Mouse (Mus musculus) thymus, postnatal 0 days (tissue): ENCODE results near the gene Lig4. TPM values are rescaled to one million over a fixed set of nuclear protein-coding genes. Genes with fewer than 3 reads are reported as not detected.

Source experiments
- DNase-seq: peaks from one replicate; pipeline ENCODE4 v3.0.0-alpha.2; 2015; ENCODE audit warnings: low spot score
- polyA plus RNA-seq: library from polyadenylated mRNA; unstranded; fragments of >200 nt; fragmentation: Nextera tagmentation; extraction: Ambion mirVana; gene quantifications from 2 replicates; pipeline ENCODE4 v1.2.1, GENCODE M21; 2015

Gene Lig4
- polyA plus RNA-seq, 1 experiment from 2014 or later = 34.4 TPM

DNA sequence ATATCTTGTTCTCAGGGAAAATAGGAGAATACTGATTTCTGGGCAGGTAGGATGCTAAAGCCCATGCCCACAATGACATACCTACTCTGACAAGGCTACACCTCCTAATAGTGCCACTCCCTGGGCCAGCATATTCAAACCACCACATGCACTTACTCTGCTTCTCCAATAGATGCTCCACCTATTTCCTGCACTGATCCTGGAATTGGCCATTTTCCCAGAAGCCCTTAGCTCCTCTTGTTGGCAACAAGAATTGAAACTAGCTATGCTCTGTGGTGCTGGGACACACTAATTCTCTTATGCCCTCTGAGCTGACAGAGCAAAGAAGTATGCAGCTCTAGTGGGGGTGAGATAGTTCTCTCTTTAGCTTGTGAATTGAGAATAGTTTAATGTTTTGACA lies 44.8 kb downstream of the Lig4 start:
- no peak for DNase-seq

DNA sequence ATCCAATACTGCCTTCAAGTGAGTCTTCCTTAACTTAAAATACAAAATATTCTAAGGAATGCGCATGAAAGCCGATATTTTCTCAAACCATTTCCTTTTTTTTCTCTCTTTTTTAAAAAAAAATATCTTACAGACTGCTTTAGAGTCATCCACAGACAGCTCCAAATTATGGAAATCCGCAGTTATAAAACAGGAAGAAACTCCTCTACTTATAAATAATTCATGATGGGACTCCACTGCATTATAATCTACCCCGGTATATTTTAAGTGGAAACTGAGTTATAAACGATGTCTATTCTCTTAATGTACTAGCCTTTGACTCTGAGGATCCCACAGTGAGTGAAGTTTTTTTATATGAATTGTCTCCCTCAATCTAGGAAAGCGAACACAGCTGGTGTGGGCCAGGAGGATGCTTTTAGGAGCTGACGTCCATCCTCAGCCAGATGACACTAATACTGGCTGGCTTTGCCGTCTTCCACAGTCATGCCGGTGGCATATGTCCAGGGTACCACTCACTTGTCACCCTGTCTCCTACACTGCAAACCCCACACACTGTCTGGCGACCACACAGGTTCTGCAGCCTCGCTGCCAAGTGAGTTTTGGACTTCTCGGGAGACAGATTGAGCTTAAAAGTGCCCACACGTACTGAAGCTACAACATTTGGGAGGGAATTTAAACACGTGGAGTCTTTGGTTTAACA lies 47.6 kb downstream of the Lig4 start:
- no peak for DNase-seq

Other genes with a start within 250 kb of the Lig4 start
- 0.13 and 0.17 TPM in 2 replicates for gene Fam155a, start 206.5 kb downstream of the Lig4 start, polyA plus RNA-seq
- gene Gm10217, start 113.4 kb downstream of the Lig4 start, polyA plus RNA-seq = not detected in 2 replicates
- 17.9 and 19.0 TPM in 2 replicates for gene Abhd13, start within 50 bp of the Lig4 start, polyA plus RNA-seq
- 0.53 and 1.1 TPM in 2 replicates for gene Tnfsf13b, start 28.8 kb upstream of the Lig4 start, polyA plus RNA-seq
- 0.23 and 0.68 TPM in 2 replicates for gene Myo16, start 176.2 kb upstream of the Lig4 start, polyA plus RNA-seq